Mouse (Mus musculus): ENCODE data around the gene Ifi47. TPM values are rescaled to one million over a fixed set of nuclear protein-coding genes. Genes with fewer than 3 reads are reported as not detected.
A peak's percentile ranks its signal among the peaks of the same experiment; 100 is the strongest.

Gene Ifi47
- polyA plus RNA-seq, 1 experiment = not detected

GRCm38 (mm10) chr11:49087830-49088616, 11.6 kb downstream of the Ifi47 start:
- Histone ChIP-seq H3K36me3 (ENCODE audit: control insufficient read depth) (no peaks in the 10 kb centered on the region), H3K4me1 (ENCODE audit: control insufficient read depth) (peaks cover 92% of the 10 kb centered on the region), H3K4me3 (replicated peaks) (peak overlapping the region; percentile 55), H3K9me3 (ENCODE audit: control insufficient read depth, low read length) (no peaks in the 10 kb centered on the region), H3K27me3 (ENCODE audit: control insufficient read depth) (no peaks in the 10 kb centered on the region)
- peak; percentile 57; the same call in 2 of the 3 replicates for TF ChIP-seq TAL1 (IDR thresholded peaks at IDR 0.05; ENCODE audit: low read length)
- no peak for TF ChIP-seq GATA1 (IDR thresholded peaks at IDR 0.05; ENCODE audit: low read length)

DNA sequence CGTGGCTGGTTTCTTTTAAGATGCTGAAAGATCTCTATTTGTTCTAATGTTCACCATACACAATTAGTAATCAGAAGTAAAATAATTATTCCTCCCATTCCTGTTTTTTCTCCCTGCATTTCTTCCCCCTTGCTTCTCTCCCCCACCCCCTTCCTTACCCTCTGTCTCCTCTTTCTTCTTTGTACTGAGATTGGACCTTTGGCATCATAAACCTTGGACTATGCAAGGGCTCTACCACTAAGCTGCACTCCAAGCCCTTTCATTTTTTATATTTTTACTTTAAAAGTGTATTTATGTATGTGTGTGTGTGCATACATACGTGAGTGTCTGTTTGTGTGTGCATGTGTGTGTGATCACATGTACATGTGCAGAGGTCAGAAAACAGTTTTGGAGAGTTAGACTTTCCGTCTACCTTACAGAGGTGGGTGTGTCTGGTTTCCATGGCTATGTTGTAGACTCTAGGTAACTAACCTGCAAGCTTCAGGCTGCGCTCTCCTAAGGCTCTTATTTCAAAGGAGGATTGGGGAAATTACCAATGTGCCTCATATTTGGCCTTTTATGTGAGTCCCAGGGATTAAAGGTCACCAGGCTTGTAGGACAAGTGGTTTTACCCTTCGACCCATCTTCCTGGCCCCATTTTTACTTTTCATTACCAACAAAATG, 12.7 kb downstream of the Ifi47 start:
- H3K4me1 ChIP-seq (ENCODE audit: control insufficient read depth) = peaks cover 82% of the 10 kb centered on the region
- H3K4me3 ChIP-seq (replicated peaks) = no peak overlapping the region
- no peaks in the 10 kb centered on the region for H3K27me3 ChIP-seq (ENCODE audit: control insufficient read depth)
- H3K36me3 ChIP-seq (ENCODE audit: control insufficient read depth) = no peaks in the 10 kb centered on the region
- no peak for TF ChIP-seq GATA1 (IDR thresholded peaks at IDR 0.05; ENCODE audit: low read length)
- TF ChIP-seq TAL1 (IDR thresholded peaks at IDR 0.05; ENCODE audit: low read length) = no peak
- no peaks in the 10 kb centered on the region for H3K9me3 ChIP-seq (ENCODE audit: control insufficient read depth, low read length)

GRCm38 (mm10) chr11:49089735-49090507, 13.5 kb downstream of the Ifi47 start:
- peaks cover 74% of the 10 kb centered on the region for H3K4me1 ChIP-seq (ENCODE audit: control insufficient read depth)
- no peaks in the 10 kb centered on the region for H3K36me3 ChIP-seq (ENCODE audit: control insufficient read depth)
- no peaks in the 10 kb centered on the region for H3K27me3 ChIP-seq (ENCODE audit: control insufficient read depth)
- H3K4me3 ChIP-seq (replicated peaks) = no peak overlapping the region
- H3K9me3 ChIP-seq (ENCODE audit: control insufficient read depth, low read length) = no peaks in the 10 kb centered on the region
- no peak for TF ChIP-seq GATA1 (IDR thresholded peaks at IDR 0.05; ENCODE audit: low read length)
- no peak for TF ChIP-seq TAL1 (IDR thresholded peaks at IDR 0.05; ENCODE audit: low read length)

GRCm38 (mm10) chr11:49090551-49090950, 14.2 kb downstream of the Ifi47 start:
- H3K4me3 ChIP-seq (replicated peaks) = no peak overlapping the region
- peaks cover 68% of the 10 kb centered on the region for H3K4me1 ChIP-seq (ENCODE audit: control insufficient read depth)
- H3K36me3 ChIP-seq (ENCODE audit: control insufficient read depth) = no peaks in the 10 kb centered on the region
- TF ChIP-seq GATA1 (IDR thresholded peaks at IDR 0.05; ENCODE audit: low read length) (no peak), TAL1 (IDR thresholded peaks at IDR 0.05; ENCODE audit: low read length) (no peak)
- H3K9me3 ChIP-seq (ENCODE audit: control insufficient read depth, low read length) = no peaks in the 10 kb centered on the region
- H3K27me3 ChIP-seq (ENCODE audit: control insufficient read depth) = no peaks in the 10 kb centered on the region

- H3K36me3 ChIP-seq (ENCODE audit: control insufficient read depth) = no peaks in the 10 kb centered on the region
- no peaks in the 10 kb centered on the region for H3K9me3 ChIP-seq (ENCODE audit: control insufficient read depth, low read length)
- H3K4me3 ChIP-seq (replicated peaks) = no peak overlapping the region
- peaks cover 63% of the 10 kb centered on the region for H3K4me1 ChIP-seq (ENCODE audit: control insufficient read depth)
- TF ChIP-seq TAL1 (IDR thresholded peaks at IDR 0.05; ENCODE audit: low read length) = no peak
- no peak for TF ChIP-seq GATA1 (IDR thresholded peaks at IDR 0.05; ENCODE audit: low read length)
- H3K27me3 ChIP-seq (ENCODE audit: control insufficient read depth) = no peaks in the 10 kb centered on the region
Measured at GRCm38 (mm10) chr11:49091171-49091570, 14.8 kb downstream of the Ifi47 start.

DNA sequence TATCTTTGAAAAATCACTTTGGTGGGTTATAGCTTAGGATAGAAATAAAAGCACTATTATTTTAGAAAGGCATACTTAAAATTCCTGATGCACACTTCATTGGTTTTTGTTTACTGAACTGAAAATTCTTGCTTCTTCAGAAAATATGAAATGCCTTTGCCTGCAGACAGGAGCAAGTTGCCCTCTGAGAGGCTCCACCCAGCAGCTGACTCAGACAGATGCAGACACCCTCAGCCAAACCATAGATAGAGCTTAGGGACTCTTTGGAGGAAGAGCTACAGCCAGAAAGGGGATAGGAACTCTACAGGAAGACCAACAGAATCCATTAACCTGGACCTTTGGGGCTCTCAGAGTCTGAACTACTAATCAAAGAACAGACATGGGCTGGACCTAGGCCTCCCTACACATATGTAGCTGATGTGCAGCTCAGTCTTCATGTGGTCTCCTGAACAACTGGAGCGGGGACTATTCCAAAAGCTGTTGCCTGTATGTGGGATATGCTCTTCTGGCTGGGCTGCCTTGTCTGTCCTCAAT, 15.7 kb downstream of the Ifi47 start:
- Histone ChIP-seq H3K4me1 (ENCODE audit: control insufficient read depth) (peaks cover 53% of the 10 kb centered on the region), H3K27me3 (ENCODE audit: control insufficient read depth) (no peaks in the 10 kb centered on the region), H3K36me3 (ENCODE audit: control insufficient read depth) (no peaks in the 10 kb centered on the region), H3K4me3 (replicated peaks) (no peak overlapping the region), H3K9me3 (ENCODE audit: control insufficient read depth, low read length) (no peaks in the 10 kb centered on the region)
- TF ChIP-seq GATA1 (IDR thresholded peaks at IDR 0.05; ENCODE audit: low read length) (no peak), TAL1 (IDR thresholded peaks at IDR 0.05; ENCODE audit: low read length) (no peak)

DNA sequence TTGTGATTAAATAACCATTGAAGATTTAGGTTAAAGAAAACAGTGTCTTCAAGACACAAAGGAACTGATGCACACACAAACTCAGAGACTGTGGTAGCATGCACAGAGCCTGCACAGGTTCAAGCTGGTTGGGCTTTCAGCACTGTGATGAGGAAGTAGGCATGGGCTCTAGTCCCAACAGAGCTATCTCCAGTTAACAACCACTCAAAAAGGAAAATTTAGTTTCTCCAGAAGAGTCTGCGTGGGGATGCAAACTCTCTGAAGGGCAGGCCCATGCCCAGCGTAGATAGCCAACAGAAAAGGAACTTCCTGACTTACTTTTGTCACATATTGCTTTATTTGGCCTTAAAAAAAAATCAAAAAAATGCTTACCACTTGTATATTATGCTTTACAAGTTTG, 16.4 kb downstream of the Ifi47 start:
- TF ChIP-seq GATA1 (IDR thresholded peaks at IDR 0.05; ENCODE audit: low read length) = no peak
- TF ChIP-seq TAL1 (IDR thresholded peaks at IDR 0.05; ENCODE audit: low read length) = no peak

GRCm38 (mm10) chr11:49093861-49094660, 17.7 kb downstream of the Ifi47 start:
- no peaks in the 10 kb centered on the region for H3K27me3 ChIP-seq (ENCODE audit: control insufficient read depth)
- TF ChIP-seq TAL1 (IDR thresholded peaks at IDR 0.05; ENCODE audit: low read length) (no peak), GATA1 (IDR thresholded peaks at IDR 0.05; ENCODE audit: low read length) (no peak)
- H3K9me3 ChIP-seq (ENCODE audit: control insufficient read depth, low read length) = no peaks in the 10 kb centered on the region
- H3K36me3 ChIP-seq (ENCODE audit: control insufficient read depth) = no peaks in the 10 kb centered on the region
- H3K4me1 ChIP-seq (ENCODE audit: control insufficient read depth) = peaks cover 36% of the 10 kb centered on the region
- H3K4me3 ChIP-seq (replicated peaks) = no peak overlapping the region

More for the DNA sequence above, 16.4 kb downstream of the Ifi47 start:
- Histone ChIP-seq H3K27me3 (ENCODE audit: control insufficient read depth) (no peaks in the 10 kb centered on the region), H3K9me3 (ENCODE audit: control insufficient read depth, low read length) (no peaks in the 10 kb centered on the region), H3K36me3 (ENCODE audit: control insufficient read depth) (no peaks in the 10 kb centered on the region), H3K4me3 (replicated peaks) (no peak overlapping the region), H3K4me1 (ENCODE audit: control insufficient read depth) (peaks cover 48% of the 10 kb centered on the region)
